Mouse (Mus musculus) midbrain, embryonic 13.5 days (tissue): Measurements from ENCODE around the gene Chpf2. TPM values are rescaled to one million over a fixed set of nuclear protein-coding genes. Genes with fewer than 3 reads are reported as not detected.
A peak's percentile ranks its signal among the peaks of the same experiment; 100 is the strongest.

Experiments
- ATAC-seq: fragments of 200-750 bp; cut with Nextera tagmentation; 2 replicates; pipeline ENCODE4 v1.8.0; 2017; ENCODE audit warnings: mild to moderate bottlenecking, moderate TSS enrichment, moderate library complexity
- H3K27ac ChIP-seq: fragments of 300-500 bp; sonication (generic); 2 replicates; pipeline ENCODE4 v1.5.1; 2015; ENCODE audit warnings: inconsistent platforms, mild to moderate bottlenecking, moderate library complexity
- H3K27me3 ChIP-seq: fragments of 300-500 bp; sonication (generic); 2 replicates; pipeline ENCODE4 v1.6.1; 2015; ENCODE audit warnings: mild to moderate bottlenecking, inconsistent platforms
- H3K36me3 ChIP-seq: fragments of 300-500 bp; sonication (generic); 2 replicates; pipeline ENCODE4 v1.6.1; 2015; ENCODE audit warnings: mild to moderate bottlenecking, inconsistent platforms
- H3K4me1 ChIP-seq: fragments of 300-500 bp; sonication (generic); replicated peaks from 2 replicates; pipeline ENCODE4 v1.6.1; 2015; ENCODE audit warnings: inconsistent platforms
- H3K4me2 ChIP-seq: fragments of 300-500 bp; sonication (generic); replicated peaks from 2 replicates; pipeline ENCODE4 v1.6.1; 2015; ENCODE audit warnings: moderate library complexity, mild to moderate bottlenecking, inconsistent platforms
- H3K4me3 ChIP-seq: fragments of 300-500 bp; sonication (generic); replicated peaks from 2 replicates; pipeline ENCODE4 v1.5.1; 2015; ENCODE audit warnings: mild to moderate bottlenecking, inconsistent platforms
- H3K9ac ChIP-seq: fragments of 300-500 bp; sonication (generic); replicated peaks from 2 replicates; pipeline ENCODE4 v1.6.1; 2015; ENCODE audit warnings: mild to moderate bottlenecking, inconsistent platforms
- H3K9me3 ChIP-seq: fragments of 300-500 bp; sonication (generic); 2 replicates; pipeline ENCODE4 v1.6.1; 2016; ENCODE audit warnings: mild to moderate bottlenecking, inconsistent platforms
- WGBS: fragments of 180-500 bp; shearing (Covaris S2); methylation state at CpG from one replicate; pipeline ENCODE4 v1.1.7; 2015; 5-methylcytosine and 5-hydroxymethylcytosine counted together
- polyA plus RNA-seq: library from polyadenylated mRNA; unstranded; fragments of >200 nt; fragmentation: Nextera tagmentation; extraction: Ambion mirVana; gene quantifications from 2 replicates; pipeline ENCODE4 v1.2.1, GENCODE M21; 2015

Gene Chpf2
- polyA plus RNA-seq, 1 experiment from 2014 or later, result 18.6 TPM

GRCm38 (mm10) chr5:24612302-24612649 is 25.7 kb downstream of the Chpf2 start:
- Histone ChIP-seq H3K4me2 (no peak overlapping the region), H3K9me3 (no peaks in the 10 kb centered on the region), H3K27ac (no peak overlapping the region), H3K4me3 (no peak overlapping the region), H3K36me3 (no peaks in the 10 kb centered on the region), H3K9ac (no peak overlapping the region), H3K27me3 (no peaks in the 10 kb centered on the region), H3K4me1 (peaks cover 21% of the 10 kb centered on the region)
- peak; percentile 32 for ATAC-seq
- WGBS, result 73% methylated on average over 5 of the region's 5 CpGs

GRCm38 (mm10) chr5:24615097-24615496 is 28.6 kb downstream of the Chpf2 start:
- ATAC-seq, result no peak
- H3K9me3 ChIP-seq, result no peaks in the 10 kb centered on the region
- H3K36me3 ChIP-seq, result no peaks in the 10 kb centered on the region
- H3K9ac ChIP-seq, result no peak overlapping the region
- no peak overlapping the region for H3K27ac ChIP-seq
- peaks cover 14% of the 10 kb centered on the region for H3K4me1 ChIP-seq
- H3K4me3 ChIP-seq, result no peak overlapping the region
- WGBS, result 58% methylated on average over 6 of the region's 6 CpGs
- H3K27me3 ChIP-seq, result no peaks in the 10 kb centered on the region
- no peak overlapping the region for H3K4me2 ChIP-seq

- Histone ChIP-seq H3K36me3 (no peaks in the 10 kb centered on the region), H3K9ac (no peak overlapping the region), H3K27ac (no peak overlapping the region), H3K4me3 (no peak overlapping the region), H3K9me3 (no peaks in the 10 kb centered on the region), H3K27me3 (peaks cover 7% of the 10 kb centered on the region), H3K4me1 (peaks cover 20% of the 10 kb centered on the region), H3K4me2 (no peak overlapping the region)
- WGBS, result 86% methylated on average over 3 of the region's 3 CpGs
- no peak for ATAC-seq
These were observed 32.4 kb downstream of the Chpf2 start for GRCm38 (mm10) chr5:24618921-24619320.

GRCm38 (mm10) chr5:24620116-24620515 is 33.6 kb downstream of the Chpf2 start:
- Histone ChIP-seq H3K4me1 (peaks cover 29% of the 10 kb centered on the region), H3K9ac (no peak overlapping the region), H3K4me3 (no peak overlapping the region), H3K36me3 (no peaks in the 10 kb centered on the region), H3K9me3 (no peaks in the 10 kb centered on the region), H3K4me2 (no peak overlapping the region), H3K27me3 (peaks cover 7% of the 10 kb centered on the region), H3K27ac (no peak overlapping the region)
- whole genome bisulfite sequencing, result 87% methylated on average over 8 of the region's 8 CpGs
- ATAC-seq, result no peak

DNA sequence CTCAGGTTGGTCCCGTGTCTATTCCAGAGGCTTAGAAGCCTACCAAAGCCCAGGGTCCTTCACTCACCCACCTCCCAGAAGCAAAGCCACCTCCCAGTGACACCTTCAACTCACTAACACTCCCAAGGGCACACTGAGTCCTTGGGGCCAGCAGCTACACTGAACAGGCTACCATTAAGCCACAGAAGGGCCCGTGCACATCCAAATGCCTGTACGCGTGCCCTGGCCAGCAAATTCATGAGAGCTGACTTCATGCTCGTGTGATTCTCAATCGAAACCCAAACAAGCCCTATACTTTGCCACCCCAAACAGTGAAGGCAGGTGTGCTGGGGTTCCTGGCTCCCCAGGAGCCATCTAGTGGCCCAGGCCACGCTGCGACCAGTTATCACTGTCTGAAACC is 34.1 kb downstream of the Chpf2 start:
- Histone ChIP-seq H3K27ac (no peak overlapping the region), H3K4me2 (no peak overlapping the region), H3K9ac (no peak overlapping the region), H3K4me3 (no peak overlapping the region), H3K4me1 (peaks cover 31% of the 10 kb centered on the region), H3K36me3 (no peaks in the 10 kb centered on the region), H3K9me3 (no peaks in the 10 kb centered on the region), H3K27me3 (peaks cover 7% of the 10 kb centered on the region)
- no peak for ATAC-seq
- 64% methylated on average over 8 of the region's 8 CpGs for WGBS

DNA sequence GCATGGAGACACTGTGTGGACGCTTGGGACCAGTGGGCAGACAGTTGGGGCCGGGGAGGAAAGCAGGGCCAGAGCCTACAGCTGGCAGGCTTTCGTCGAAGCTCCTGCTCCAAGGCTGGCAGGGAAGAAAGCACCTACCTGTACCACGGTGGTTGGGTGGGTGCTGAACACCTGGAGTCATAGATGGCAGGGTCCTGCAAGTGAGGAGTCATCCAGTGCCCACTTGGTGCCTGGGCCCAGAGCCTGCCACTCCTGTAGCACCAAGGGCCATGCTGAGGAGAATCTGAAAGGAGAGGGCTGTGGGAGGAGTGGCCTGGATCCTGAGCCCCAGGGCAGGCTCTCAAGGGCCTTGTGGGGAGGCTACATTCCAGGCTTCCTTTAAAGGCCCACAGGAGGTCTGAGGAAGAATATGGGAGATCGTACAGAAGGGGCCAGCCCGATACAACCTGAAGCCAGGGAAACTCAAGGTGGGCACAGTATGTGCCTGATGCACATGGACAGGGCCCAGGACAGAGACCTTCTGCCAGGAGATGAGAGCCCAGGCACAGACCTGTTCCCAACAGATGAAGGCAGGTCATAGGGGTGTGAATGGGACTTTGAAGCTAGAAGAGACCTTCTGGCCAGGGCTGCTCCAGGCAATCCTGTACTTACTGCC is 36.0 kb downstream of the Chpf2 start:
- WGBS, result 62% methylated on average over 7 of the region's 7 CpGs
- Histone ChIP-seq H3K9me3 (no peaks in the 10 kb centered on the region), H3K4me3 (no peak overlapping the region), H3K4me2 (no peak overlapping the region), H3K27me3 (peaks cover 7% of the 10 kb centered on the region), H3K36me3 (no peaks in the 10 kb centered on the region), H3K9ac (no peak overlapping the region), H3K27ac (no peak overlapping the region), H3K4me1 (peaks cover 34% of the 10 kb centered on the region)
- no peak for ATAC-seq

DNA sequence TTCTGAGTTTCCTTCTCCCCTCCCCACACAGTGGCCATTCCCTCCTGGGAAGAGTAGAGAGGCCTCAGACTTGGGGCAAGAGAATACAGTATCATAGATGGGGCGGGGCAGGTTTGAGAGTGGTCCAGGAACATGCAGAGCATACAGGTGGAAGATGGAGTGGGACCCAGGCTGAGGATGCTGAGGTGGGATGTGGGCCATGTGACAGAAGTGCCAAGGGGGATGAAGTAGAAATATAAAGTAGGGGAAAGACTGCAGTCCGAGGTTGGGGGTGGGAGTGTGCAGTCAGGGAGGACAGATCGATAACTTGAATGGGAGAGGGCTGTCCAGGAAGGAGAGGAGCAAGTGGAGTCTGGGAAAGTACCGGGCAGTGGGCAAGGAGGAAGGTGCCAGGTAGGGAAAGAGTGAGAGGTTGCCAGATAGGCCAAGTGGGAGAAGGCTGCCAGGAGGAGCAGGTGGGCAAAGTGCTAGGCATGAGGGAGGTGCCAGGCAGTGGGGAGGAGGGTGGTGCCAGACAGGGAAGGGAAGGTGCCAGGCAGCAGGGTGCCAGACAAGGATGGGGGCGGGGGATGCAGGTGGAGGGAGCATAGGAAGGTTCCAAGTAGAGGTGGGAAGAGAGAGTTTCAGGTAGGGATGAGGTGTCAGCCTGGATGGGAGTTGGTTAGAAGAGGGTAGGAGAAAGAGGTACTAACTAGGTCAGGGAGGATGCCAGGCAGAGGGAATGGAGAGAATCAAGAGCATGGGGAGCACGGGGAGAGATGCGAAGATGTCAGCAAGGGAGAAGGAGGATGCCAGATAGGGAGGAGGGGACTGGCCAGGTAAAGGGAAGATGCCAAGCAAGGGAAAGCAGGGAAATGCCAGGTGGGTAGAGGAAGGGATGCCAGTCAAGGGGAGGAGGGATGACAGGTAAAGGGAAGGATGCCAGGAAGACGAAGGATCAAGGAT is 36.8 kb downstream of the Chpf2 start:
- H3K27ac ChIP-seq, result no peak overlapping the region
- peak overlapping the region; percentile 80 for H3K4me2 ChIP-seq
- peaks cover 7% of the 10 kb centered on the region for H3K27me3 ChIP-seq
- peak; percentile 18 for ATAC-seq
- H3K4me3 ChIP-seq, result peak overlapping the region; percentile 64
- whole genome bisulfite sequencing, result 49% methylated on average over 8 of the region's 8 CpGs
- H3K4me1 ChIP-seq, result peaks cover 34% of the 10 kb centered on the region
- H3K36me3 ChIP-seq, result no peaks in the 10 kb centered on the region
- H3K9ac ChIP-seq, result peak overlapping the region; percentile 88
- H3K9me3 ChIP-seq, result no peaks in the 10 kb centered on the region

DNA sequence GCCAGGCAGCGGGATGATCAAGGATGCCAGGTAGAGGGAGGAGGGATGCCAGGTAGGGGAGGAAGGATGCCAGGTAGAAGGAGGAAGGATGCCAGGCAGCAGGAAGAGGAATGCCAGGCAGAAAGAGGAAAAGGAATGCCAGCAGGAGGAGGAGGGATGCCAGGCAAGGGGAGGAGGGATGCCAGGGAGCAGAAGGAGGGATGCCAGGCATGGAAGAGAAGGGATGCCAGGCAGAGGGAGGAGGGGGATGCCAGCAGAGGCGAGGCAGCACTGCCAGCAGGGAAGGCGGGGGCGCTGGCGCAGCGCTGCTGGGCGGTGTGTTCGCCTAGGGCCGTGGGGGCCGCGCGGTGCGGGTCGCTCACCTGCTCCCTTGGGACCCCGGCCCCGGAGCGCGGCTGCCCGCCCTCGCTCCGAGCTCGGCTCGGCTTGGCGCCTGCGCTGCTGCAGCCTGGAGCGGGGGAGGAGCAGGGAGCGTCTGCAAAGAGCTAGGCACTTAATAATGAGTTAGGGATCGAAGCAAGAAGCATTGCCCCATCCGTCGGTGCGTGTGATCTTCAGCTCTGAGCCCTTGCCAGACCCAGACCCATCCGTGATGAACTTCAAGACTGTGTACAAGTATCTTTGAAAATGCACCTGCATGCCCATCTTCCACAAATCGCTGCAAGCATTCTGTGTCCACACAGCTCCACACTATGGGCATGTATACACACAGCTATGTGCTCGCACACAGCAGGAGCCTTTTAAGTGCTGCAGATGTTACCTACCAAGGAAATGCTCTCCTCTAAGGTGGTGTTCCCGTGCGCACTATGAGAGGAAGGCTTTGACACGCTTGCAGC is 37.7 kb downstream of the Chpf2 start, which contains the start of gene Smarcd3:
Smarcd3 (minus strand) TSS at position 426 of the 836 bp plus-strand sequence.
- no peaks in the 10 kb centered on the region for H3K9me3 ChIP-seq
- WGBS, result 3% methylated on average over 37 of the region's 37 CpGs
- peaks cover 7% of the 10 kb centered on the region for H3K27me3 ChIP-seq
- peaks cover 34% of the 10 kb centered on the region for H3K4me1 ChIP-seq
- H3K4me2 ChIP-seq, result peak within 1 kb of the TSS; percentile 80
- H3K9ac ChIP-seq, result peak within 1 kb of the TSS; percentile 88
- ATAC-seq, result peak; percentile 89
- peak within 1 kb of the TSS; percentile 64 for H3K4me3 ChIP-seq
- H3K36me3 ChIP-seq, result no peaks in the 10 kb centered on the region
- H3K27ac ChIP-seq, result no peak within 1 kb of the TSS

DNA sequence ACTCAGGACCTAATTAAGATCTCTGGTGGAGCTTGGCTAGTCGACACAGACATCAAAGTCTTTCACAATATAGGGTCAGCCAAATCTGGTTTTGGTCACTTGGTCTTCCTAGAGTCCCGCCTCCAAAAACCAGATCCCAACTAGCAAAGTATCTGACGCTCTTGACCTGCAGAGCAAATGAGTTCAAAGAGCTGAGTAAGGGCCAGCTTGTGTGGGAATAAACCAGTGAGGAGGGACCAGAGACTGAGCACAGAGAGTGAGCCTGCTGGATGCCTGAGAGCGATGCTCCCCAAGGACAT is 38.2 kb downstream of the Chpf2 start:
- H3K4me1 ChIP-seq, result peaks cover 34% of the 10 kb centered on the region
- H3K4me3 ChIP-seq, result peak overlapping the region; percentile 64
- peaks cover 7% of the 10 kb centered on the region for H3K27me3 ChIP-seq
- WGBS, result 33% methylated on average over 4 of the region's 4 CpGs
- H3K9ac ChIP-seq, result peak overlapping the region; percentile 88; the same call in 1 of the 2 replicates
- no peak overlapping the region for H3K27ac ChIP-seq
- peak; percentile 13; the same call in 1 of the 2 replicates for ATAC-seq
- peak overlapping the region; percentile 80 for H3K4me2 ChIP-seq
- no peaks in the 10 kb centered on the region for H3K36me3 ChIP-seq
- no peaks in the 10 kb centered on the region for H3K9me3 ChIP-seq

DNA sequence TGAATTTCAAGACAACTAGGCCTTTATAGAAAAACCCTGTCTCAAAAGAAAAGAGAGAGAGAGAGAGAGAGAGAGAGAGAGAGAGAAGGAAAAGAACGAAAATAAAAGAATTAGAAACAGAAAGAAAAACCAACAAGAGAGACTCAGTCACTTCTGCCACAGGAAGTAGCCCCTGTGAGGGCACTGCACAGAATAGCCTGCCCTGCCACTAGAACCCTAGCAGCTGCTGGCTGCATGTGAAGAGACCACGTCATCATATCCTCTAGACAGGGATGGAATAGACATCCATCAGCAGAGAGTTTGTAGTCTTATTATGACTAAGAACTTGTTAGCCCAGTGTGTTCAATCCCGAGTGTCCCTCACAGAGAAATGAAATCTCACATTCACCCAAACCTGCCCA is 43.2 kb downstream of the Chpf2 start:
- Histone ChIP-seq H3K9ac (no peak overlapping the region), H3K9me3 (no peaks in the 10 kb centered on the region), H3K27ac (no peak overlapping the region), H3K27me3 (no peaks in the 10 kb centered on the region), H3K36me3 (no peaks in the 10 kb centered on the region), H3K4me2 (no peak overlapping the region), H3K4me1 (peaks cover 9% of the 10 kb centered on the region), H3K4me3 (no peak overlapping the region)
- WGBS, result 69% methylated on average over 3 of the region's 3 CpGs
- no peak for ATAC-seq

DNA sequence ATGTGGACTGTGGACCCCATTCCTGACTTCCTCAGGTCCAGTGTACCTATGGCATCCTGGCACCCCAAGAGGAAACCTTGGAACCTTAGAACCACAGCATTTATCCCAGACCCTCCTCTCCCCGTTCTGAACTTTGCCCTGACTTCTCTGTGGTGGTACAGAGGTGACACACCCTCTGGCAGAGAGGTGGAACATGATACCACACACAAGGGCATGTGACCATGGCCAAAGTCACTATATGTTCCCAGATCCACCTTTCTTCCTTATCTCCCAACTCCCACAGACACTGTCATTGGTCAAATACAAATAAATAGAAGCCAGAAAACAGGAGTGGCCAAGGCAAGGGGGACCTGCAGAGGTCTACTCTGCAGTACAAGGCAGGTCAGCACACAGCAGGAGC is 48.6 kb downstream of the Chpf2 start:
- Histone ChIP-seq H3K9ac (no peak overlapping the region), H3K27me3 (no peaks in the 10 kb centered on the region), H3K4me1 (peaks cover 21% of the 10 kb centered on the region), H3K36me3 (no peaks in the 10 kb centered on the region), H3K27ac (no peak overlapping the region), H3K9me3 (no peaks in the 10 kb centered on the region), H3K4me3 (no peak overlapping the region), H3K4me2 (no peak overlapping the region)
- 65% methylated on average over 1 of the region's 1 CpGs for WGBS
- ATAC-seq, result no peak
